Mouse (Mus musculus): ENCODE measurements around the gene Pfn3.
A peak's percentile ranks its signal among the peaks of the same experiment; 100 is the strongest.
"Not testable (repeated sequence)": the region's sequence is repeated elsewhere in the genome, so short reads cannot be mapped to it uniquely, and the experiment has no call there.

Gene Pfn3

DNA sequence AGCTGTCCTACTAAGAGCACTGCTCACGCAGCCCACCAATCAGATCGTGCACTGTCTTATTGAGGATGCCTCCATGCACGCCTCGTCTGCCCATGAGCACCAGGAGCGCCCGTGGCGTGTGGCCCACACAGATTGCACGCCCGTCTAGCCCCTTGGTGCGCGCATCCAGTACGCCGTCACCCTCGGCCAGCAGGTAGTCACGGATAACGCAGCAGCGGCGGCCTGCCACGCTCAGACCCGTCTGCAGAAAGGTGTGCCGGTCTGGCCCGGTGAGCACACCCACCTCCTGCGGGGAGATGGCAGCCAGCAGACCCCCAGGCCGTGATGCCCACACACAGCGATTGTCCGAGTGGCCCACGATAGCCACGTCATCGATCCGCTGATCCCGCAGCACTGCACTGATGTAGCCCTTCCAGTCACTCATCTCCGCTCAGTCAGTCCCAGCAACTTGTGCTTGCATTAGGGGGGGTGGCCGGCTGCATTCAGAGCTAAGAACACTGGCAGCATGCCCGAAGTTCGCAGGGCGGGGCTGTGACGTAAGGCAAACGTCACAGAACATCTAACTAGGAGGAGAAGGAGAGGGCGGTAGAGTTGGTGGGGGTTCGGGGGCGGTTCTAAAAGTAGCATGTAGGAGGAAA is at the start of gene Pfn3:
TSS of gene Pfn3 (minus strand) at position 490 of the 638 bp plus-strand sequence.
- no peak for DNase-seq (ENCODE audit: low read depth)

DNA sequence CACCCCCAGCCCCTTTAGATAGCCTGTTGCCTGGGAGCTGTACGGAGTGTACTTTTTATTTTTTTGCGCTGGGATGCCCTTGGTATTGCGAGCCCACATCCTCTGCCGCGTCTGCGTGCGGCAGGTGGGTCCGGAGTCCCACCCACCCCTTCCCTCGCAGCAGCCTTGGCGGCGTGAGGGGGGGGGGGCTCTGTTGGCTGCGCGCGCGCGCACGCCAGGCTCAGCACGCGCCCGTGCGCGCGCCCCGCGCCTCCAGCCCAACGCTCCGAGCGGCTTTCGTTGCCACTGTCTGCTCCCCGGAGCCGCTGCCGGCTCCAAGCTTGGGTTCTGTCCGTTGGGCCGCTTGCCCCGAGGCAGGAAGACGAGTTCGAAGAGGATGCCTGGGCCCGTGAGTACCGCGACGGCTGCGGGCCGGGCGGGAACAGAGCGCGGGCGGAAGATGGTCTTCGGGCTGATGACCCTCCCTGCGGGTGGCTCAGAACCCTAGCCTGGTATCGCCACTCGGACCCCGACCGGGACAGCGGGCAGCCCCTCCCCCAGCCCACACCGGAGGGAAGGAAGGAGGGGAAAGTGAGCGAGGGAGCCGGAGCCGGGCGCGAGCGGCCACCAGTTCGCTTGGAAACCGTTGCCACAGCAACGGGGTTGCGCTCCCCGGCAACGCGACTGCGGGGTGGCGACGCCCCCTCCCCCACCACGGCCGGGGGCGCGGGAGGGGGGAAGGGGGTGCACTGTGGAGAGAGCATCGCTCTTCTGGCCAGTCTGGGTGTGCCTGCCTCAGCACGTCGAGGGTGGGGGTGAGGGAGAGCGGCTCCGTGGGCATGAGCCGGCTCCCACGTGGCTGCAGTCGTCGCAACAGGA is 49.2 kb upstream of the Pfn3 start, which contains the start of gene Prr7:
TSS of gene Prr7 (plus strand) at position 241 of the 858 bp plus-strand sequence.
- no peak for DNase-seq (ENCODE audit: low read depth)

DNA sequence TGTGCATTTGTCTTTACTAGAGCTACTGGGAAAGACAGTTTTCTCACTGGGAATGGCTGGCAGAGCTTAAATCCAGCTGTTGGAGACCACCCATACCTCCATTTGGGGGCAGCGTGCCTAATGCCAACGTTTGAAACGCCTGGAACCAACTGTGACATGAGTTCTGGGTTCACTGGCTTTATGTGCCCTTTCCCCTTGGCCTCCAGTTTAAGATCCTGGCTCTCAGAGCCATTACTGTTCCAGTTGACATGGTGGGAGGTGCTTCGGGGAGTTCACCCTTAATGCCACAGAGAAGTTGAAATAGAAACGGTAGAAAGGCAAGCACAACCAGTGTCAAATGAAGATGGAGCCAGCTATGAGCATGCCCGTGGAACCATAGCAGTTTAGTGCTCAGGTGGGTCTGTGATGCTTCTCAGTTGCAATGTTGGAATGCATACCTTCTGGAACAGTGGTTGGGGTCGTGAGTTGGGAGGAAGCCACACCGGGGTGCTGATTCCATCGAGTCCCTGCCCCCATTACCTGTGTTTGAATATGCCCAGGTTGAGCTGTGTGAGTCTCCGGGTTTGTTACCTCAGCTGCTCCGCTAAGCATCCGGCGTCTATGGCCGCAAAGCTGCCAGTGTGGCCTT is 48.5 kb upstream of the Pfn3 start:
- no peak for DNase-seq (ENCODE audit: low read depth)

DNA sequence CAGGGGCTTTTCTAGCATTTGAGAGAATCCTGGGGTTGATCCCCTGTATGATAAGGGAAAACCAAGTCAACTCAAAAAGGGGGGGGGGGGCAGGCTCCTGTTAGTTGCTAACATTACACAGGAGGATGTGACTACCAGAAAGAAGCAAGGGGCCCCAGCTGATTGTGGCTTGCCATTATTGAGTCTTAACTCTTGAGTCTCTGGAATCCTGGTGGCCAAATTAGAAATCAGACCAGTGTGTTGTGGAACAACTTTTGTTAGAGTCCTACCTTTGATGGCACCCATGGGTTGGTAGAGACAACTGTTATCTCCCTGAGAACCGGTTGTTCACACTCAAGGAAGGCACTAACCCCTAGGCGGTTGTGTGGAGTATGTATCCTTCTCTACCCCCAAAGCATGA is 47.9 kb upstream of the Pfn3 start:
- no peak for DNase-seq (ENCODE audit: low read depth)

DNA sequence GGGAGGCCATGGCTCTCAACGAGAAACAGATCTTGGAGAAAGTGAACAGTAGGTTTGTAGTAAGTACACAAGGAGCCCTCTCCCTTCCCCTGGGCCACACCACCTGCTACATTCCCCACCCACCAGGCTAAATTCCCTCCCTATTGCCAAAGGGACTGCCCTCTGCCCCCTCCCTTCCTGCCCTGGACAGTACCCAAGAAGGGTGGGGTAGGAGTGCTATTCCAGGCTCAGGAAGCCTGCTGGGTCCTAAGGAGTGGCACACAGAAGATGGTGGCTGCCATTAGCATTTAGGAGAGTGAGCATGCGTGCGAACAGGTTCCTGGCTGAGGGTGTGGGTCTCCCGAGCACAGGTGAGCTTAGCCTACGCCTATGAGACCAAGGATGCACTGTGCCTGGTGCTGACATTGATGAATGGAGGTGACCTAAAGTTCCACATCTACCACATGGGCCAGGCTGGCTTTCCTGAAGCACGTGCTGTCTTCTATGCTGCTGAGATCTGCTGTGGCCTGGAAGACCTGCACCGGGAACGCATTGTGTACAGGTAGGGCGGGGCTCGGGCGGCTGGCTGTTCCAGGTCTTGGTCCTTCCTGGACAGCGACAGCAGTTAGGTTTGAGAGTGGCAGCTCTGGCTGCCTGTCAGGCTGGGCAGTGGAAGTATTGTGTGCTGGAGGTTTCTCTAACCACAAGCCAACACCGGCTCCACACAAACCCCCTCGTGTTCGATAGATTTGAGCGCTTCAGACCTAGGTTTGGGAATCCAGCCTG is 36.9 kb upstream of the Pfn3 start:
- no peak for DNase-seq (ENCODE audit: low read depth)

DNA sequence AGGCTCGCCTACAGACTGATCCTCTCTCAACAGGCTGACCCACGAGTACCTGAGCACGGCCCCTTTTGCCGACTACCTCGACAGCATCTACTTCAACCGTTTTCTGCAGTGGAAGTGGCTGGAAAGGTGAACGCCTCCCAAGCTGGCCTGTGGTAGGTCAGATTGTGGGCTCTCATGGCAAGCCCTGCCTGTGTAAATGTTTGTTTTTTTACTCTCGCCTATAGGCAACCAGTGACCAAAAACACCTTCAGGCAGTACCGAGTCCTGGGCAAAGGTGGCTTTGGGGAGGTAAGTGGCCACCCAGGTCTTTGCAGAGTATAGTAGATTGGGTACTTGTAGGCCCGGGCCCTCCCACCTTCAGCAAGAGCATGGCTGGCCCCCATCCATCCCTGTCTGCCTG is 36.3 kb upstream of the Pfn3 start:
- no peak for DNase-seq (ENCODE audit: low read depth)

DNA sequence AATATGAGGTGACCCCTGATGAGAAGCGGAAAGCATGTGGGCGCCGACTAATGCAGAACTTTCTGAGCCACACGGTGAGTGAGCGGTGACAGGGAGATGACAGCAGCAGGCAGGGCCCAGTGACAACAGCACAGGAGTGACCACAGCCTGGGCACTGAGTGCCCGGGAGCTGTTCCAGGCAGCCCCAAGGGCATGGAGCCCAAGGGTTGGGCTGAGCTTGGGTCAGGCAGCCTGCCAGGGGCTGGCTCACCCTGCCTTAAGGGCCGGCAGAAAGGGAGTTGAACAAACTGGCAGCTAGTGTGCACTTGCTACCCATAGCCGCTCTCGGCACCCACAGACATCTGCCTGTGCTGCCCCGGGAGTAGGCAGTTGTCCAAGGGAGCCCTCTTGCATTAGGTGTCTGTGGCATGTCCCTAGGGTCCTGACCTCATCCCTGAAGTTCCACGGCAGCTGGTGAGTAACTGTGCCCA is 35.5 kb upstream of the Pfn3 start:
- DNase-seq (ENCODE audit: low read depth) = no peak

DNA sequence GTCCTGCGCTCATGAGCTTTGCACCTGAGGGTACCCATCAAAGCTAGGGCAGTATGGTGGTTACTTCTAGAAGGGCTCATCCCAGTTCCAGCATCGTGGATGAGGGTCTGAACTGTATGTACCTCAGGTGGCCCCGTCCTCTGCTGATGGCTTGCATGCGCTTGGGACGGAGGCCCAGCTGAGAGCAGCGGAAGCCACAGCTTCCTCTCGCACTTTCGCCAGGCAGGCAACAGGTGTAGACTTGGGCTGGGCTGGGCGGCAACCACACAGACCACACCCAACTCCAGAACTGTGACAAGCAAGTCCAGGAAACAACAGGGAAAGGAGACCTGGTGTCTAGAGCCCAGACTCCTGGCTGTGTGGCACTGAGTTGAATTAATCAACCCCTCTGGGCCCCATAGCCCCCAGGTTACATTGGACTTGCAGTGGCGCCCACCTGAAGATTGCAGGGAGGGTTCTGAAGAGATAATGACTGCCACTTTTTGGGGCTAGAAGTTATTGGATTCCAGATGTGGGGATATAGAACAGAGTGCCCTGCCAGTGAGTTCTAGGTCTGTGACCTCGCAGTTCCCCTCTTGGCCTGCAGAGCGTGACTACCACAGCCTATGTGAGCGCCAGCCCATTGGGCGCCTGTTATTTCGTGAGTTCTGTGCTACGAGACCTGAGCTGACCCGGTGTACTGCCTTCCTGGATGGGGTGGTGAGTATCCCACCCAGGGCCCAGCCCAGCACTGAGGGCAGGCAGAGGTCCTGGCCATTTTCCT is 34.8 kb upstream of the Pfn3 start:
- no peak for DNase-seq (ENCODE audit: low read depth)

DNA sequence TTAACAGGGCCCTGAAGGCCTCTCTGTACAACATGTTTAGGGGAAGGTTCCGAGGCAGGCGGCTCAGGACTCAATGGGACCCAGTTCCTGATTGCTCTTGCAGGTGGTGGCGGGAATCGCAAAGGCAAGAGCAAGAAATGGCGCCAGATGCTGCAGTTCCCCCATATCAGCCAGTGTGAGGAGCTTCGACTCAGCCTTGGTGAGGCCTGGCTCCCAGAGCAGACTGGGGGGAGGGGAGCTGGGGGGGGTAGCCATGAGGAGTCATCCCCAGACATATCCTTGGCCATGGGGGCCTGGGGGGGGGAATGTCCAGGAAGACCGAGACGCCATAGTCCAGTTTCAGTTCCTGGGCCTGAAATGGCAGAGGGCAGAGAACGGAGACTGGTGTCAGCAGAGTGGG is 34.2 kb upstream of the Pfn3 start:
- DNase-seq (ENCODE audit: low read depth) = no peak

DNA sequence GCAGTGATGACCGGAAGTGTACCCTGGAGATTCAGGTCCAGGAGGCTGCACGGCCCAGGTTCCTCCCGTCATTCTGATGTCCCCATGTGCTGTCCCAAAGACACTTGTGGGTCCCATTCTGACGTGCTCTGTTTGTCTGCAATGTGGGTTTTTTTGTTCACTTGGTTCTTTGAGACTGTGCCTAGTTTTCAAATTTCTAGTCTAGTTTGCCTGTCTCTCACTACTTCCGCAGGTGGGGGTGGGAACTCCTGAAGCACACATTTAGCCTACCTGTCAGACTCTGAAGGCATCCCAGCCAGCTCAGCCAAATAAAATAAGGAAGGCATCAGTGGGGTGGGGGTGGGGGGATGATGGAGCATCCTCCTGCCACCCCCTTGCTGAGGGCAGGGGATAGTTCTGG is 33.1 kb upstream of the Pfn3 start:
- DNase-seq (ENCODE audit: low read depth) = no peak

DNA sequence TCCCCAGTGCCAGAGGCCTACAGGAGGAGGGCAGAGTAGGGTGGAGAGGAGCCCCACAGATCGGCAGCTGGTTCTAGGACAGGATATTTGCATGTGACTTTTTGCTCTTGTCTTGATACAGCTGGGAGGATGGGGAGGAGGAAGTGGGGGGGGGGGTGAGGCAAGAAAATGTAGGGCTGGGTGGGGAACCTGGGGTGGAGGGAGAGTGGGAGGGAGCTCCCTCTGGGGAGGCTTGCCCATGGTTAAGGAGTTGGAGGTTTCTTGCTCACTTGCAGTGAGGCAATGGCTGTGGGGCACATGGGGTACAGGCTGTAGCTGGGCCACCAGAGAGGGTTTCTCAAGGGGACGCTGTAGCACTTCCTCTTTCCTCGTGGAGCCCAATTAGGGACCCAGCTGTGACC is 32.5 kb upstream of the Pfn3 start:
- no peak for DNase-seq (ENCODE audit: low read depth)

DNA sequence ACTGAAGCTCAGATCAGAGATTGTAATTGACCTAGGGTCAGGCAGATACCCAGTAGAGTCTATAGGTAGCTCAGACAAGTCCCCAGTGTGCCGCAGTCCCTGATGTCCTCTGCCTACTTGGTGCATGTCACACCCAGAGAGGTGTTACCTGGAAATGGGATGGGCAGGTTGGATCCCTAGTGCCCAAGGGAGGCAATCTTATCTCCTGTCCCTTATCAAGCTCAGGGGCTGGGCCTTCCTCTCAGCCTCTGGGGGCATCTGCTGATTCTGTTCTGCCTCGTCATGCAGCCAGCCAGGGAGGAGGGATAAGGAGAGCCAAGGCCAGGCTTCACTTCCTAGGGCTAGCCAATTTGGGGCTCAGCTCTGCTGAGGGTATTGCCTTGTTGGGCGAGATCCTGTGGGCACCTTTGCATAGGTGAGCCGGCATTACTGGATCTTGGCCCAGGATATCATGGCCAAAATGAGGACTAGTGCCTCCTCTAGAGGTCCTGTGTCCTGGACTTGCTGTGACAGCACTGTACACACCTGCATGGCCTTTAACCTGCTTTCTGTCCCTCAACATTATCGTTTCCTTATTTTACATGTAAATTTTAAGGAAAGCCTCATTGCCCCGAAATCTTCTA is 31.6 kb upstream of the Pfn3 start:
- DNase-seq (ENCODE audit: low read depth) = no peak

DNA sequence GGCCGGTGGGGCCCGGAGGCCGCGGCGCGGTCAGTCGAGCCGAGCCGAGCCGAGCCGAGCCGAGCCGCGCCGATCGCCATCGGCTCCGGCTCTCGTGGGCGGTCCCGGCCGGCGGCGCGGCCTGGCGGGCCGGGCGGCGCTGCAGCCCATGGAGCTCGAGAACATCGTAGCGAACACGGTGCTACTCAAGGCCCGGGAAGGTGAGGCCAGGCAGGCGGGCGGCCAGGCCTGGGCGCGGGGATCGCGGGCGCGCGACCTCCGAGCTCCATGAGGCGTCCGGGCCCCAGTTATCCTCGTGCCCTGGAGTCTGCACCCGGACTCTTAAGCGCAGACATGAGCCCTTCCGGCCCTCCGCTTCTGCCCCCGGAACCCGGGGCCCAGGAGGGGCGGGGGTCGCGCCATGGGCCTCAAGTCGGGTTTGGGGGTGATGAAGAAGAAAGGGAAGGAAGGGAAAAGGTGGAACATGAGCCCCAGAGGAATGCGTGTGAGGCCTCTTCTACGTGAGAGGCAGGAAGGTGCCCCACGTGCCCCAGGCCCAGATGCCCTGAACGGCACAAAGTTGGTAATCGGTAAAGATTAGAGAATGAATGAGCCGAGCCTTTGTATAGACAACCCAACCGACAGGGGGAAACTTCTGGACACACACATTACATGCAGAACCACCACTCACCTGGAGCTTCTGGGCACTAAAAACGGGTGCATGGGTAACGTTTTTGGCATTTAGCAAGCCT is 30.5 kb upstream of the Pfn3 start:
- no peak for DNase-seq (ENCODE audit: low read depth)

DNA sequence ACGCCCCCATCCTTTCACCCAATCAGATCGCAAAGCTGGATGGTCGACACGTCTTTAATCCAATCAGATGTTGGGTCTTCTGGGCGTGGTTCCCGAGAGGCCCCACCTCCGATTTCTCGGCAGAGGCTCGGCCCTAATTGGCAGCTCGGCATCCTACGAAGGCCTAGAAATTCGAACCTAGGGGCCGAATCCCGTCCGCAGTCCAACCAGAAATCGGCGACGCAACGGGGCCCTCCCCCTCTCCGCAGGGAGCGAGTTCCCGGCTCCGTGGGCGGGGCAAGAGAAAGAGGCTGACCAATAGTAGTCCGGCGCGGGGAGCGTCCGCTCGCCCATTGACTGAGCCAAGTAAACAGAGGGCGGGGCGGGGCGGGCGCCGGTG is 29.9 kb upstream of the Pfn3 start, which contains the start of gene Grk6:
TSS of gene Grk6 (plus strand) at position 136 of the 379 bp plus-strand sequence.
- DNase-seq (ENCODE audit: low read depth) = peak; percentile 99

DNA sequence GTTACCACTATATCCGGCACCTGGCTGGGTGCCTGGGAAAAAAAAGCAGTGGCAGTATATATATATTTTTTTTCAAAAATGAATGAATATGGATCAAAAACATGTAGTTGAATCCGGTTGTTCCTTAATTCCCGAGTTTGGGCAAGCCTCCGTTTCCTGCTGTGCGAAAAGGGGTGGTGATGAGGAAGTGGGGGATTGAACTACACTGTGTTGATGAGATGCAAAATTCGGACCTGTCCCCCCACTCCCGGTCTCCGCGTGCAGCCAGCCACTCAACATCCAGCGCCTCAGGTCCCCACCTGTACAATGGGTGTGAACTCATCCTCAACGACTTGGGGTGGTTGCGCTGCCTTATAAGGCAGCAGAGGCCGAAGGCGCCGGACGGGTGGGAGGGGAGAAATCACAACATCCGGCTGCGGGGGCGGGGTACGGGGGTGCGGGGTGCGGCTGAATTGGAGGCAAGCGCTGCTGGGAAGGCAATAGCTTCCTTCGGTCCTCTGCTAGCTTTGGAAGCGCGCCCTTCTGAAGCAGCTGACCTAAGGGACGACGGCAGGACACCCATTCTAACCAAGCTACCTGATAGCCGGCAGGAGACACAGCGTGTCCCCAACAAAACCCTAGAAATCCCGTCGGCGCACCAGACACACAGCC is 29.4 kb upstream of the Pfn3 start:
- no peak for DNase-seq (ENCODE audit: low read depth)

DNA sequence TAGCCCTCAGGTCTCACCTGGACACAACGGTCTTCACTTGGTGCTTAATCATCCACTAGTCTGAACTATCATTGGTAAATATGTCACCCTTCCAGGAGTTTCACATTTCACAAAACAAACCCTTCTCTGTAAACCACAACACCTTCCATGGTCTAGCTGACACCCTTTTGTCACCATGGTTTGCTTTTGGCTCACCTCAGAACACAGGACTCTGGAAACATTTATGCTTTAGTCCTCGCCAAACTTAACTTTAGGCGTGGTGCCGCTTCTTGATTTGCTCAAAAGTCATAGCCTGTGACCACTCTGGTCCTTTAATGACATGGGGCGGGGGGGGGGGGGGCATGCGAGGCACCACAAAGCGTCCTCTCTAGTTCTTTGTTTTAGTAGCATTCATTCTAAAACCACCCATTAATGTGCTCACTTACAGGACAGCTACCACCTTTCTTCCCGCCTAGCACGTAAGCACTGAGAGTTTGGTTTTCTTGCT is 28.8 kb upstream of the Pfn3 start:
- no peak for DNase-seq (ENCODE audit: low read depth)

DNA sequence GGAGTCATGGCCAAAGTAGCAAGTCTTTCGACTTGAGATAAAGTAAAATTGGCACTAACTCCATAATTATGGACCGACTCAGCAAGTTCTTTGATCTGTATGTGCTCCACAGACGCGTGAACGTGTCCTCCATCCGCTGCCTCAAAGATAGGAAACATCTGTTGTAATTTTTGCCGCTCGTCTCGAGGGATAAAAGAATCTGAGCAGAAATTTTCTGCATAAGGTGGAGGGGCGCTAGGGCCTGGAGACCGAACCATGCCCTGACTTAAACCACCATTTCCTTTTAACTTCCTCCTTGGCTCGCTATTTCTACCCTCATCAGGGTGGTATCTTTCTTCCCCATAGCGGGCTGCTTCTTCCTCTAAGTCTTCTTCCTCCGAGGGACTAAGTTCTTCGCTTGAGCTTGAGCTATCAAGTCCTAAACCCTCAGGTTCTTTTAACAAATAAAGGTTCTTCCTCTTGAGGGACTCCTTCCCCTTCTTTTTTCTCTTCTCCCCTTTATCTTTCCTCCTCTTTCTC is 22.1 kb upstream of the Pfn3 start:
- not testable (repeated sequence) for DNase-seq (ENCODE audit: low read depth)

DNA sequence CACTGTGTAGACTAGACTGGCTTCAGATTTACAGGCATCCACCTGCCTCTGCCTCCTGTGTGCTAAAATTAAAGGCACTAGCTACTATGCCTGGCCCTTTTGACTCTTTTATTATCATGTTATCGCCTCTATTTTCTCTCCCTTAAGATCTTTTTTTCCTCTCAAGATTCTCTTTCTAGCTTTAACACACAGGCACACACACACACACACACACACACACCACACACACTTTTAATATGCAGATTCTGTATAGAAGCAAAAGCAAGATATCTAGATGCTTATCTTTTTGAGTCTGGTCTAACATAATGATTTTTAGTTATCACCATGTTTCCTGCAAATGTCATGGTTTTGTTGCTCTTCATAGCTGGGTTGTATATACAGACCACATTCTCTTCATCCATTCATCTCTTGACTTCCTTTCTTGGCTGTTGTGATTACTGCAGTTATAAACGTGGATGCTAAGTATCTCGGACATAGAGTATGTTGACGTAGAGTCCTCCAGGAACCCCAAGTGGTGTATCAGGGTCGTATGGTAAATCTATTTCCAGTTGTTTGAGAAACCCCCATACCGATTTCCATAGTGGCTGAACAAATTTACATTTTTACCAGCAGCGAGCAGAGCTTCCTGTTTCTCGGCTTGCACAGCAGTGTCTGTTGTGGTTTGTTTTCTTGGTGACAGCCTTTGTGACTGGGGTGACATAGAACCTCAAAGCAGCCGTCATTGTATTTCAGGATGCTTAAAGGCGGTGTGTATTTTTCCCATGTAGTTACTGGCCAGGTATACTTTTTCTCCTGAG is 17.1 kb upstream of the Pfn3 start:
- no peak for DNase-seq (ENCODE audit: low read depth)

All from c-Kit-positive CD71-negative TER-119-negative erythroid progenitor cells, embryonic 14.5 days (primary cell).